Mouse (Mus musculus) cerebellum, adult (tissue): ENCODE results near the gene Hoxa5.
A peak's percentile ranks its signal among the peaks of the same experiment; 100 is the strongest.

Experiments used
- ATAC-seq: cut with Nextera tagmentation; 2 replicates; pipeline ENCODE4 v1.9.2; 2017; ENCODE audit warnings: mild to moderate bottlenecking, moderate library complexity, mixed read lengths; ENCODE audit not compliant: insufficient number of reproducible peaks, low FRiP score, low TSS enrichment

Hoxa5 gene

GRCm38 (mm10) chr6:52227470-52228222, 23.3 kb upstream of the Hoxa5 start:
- ATAC-seq = no peak

DNA sequence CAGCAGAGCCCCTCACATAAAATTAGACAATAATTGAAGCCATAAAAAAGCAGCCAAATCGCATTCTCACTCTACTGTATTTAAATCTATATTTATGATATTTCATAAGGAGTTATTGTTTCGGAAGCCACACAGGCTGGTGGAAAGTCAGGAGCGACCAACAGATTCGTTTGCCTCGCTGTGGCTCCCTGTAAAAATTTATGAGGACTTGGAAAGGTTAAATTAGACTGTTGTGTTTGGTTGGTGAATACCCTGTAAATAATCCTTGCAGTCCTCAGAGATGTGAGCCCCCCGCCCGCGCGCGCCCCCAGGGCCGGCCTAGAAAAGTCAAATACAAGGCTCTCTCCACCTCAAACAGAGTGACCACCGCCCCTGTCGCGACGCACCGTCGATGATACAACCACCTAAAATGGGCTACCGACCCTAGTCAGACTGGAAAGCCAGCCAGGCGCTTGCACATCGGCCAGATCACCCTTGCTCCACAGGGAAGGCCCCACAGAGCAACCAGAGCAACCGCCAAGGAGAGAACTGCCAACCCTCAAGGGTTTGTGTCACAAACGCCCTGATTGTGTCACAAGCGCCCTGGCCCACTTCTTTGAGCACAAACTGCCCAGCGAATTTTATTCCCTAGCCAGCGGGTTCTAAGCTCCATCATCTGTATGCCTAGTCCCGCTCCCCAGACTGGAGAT, 22.3 kb upstream of the Hoxa5 start:
- ATAC-seq = no peak

- ATAC-seq = no peak
Observed at GRCm38 (mm10) chr6:52225612-52226568, 21.5 kb upstream of the Hoxa5 start.

DNA sequence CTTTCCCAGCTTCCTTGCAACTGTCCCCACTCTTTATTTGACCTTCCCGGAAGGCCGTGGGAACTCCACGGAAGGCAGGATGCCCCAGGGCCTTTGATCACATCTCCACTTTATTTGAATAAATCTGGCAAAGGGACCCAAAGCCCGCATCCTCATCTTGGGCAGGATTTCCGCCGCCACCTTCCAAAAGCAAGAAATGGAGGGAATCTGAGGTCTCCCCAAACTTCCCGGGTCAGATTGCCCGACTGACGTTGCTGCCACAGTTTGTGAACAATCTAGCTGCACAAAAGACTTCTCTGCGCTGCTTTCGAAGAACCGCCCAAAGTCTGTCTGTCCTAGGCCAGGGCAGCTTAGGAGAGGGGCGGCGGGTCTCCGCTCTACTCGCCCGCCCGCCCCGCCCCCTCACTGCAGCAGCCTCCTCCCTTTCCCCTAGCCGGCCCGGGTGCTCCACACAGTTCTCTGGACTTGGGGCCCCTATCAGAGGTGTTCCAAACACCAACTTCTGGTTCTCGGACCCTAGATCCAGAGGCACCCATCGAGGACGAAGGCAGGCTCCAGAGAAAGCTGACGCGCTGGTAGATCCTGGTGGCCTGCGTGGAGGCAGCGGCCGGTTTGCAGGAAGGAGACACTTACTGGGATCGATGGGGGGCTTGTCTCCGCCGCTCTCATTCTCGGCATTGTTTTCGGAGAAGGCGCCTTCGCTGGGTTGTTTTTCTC, 20.7 kb upstream of the Hoxa5 start:
- ATAC-seq = no peak

GRCm38 (mm10) chr6:52223939-52224760, 19.8 kb upstream of the Hoxa5 start:
- no peak for ATAC-seq

DNA sequence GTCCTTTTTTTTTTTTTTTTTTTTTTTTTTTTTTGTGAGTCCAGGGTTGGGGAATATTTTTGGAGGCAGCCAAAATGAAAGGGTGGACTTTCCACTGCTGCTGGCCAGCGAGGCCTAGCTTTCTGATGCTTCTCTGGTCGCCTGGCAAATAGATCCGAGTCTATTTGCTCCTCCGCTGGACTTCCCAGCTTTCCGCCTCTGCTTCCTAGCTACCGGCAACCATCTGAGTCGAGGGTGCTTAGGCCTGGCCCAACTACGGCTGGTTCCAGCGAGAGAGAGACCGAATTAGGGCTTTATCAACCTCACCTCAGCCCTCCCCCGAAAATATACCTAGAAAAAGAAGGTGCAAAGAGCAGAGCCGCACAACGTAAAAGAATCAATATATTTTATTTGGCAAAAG, 18.3 kb upstream of the Hoxa5 start:
- no peak for ATAC-seq

DNA sequence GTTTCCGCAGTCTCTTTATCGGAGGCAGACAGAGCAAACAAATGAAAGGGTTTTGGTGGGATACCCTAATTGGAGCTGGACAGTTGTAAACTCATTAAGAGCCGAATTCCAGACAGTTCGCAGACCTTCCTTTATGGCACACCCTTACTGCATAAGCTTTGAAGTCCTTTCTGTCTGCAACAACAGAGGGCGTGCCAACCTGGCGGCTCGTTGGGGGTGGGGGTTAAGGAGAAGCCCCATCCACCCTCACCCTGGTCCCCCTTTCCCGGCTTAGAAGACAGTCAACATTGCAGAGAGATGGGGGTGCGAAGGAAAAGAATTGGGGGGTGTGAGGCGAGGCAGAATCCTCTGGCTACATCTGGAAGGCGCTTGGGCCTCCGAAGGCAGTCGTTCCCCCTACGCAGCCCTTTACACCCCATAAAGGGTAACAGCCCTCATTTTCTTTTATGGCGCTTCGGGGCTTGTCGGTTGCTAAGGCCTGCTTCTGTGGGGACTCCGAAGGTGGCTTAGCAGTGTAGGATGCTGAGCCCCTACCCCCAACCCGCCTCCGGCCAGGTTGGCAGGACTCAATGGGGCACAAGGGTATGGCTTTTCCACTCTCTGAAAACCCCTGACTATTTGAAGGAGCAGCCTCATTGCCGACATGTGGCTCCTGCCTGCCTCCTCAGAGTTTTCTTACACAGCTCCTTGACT, 17.8 kb upstream of the Hoxa5 start:
- no peak for ATAC-seq

- peak; percentile 68 for ATAC-seq
Observed at GRCm38 (mm10) chr6:52221337-52221992, 17.1 kb upstream of the Hoxa5 start, which contains the start of gene Hoxa7. TSS of gene Hoxa7 (minus strand) at chr6:52221854.

DNA sequence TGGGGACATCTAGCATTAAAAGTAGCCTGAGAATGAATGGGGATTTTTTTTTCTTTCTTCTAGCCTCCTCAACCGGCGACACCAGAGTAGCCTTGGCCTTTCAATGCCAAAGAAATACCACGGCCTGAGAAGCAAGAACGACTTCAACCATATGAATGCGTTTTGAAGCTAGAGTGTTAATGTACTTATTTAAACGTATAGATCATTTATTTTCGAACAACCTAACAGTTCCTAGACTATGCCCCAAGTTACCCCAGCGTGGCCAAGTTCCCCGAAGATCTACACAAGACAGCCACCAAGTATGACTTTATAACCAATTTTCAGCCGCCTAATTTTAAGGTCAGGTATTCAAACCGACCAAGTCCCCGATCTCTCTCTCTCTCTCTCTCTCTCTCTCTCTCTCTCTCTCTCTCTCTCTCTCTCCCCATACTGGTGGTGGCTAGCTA, 16.5 kb upstream of the Hoxa5 start:
- no peak for ATAC-seq

DNA sequence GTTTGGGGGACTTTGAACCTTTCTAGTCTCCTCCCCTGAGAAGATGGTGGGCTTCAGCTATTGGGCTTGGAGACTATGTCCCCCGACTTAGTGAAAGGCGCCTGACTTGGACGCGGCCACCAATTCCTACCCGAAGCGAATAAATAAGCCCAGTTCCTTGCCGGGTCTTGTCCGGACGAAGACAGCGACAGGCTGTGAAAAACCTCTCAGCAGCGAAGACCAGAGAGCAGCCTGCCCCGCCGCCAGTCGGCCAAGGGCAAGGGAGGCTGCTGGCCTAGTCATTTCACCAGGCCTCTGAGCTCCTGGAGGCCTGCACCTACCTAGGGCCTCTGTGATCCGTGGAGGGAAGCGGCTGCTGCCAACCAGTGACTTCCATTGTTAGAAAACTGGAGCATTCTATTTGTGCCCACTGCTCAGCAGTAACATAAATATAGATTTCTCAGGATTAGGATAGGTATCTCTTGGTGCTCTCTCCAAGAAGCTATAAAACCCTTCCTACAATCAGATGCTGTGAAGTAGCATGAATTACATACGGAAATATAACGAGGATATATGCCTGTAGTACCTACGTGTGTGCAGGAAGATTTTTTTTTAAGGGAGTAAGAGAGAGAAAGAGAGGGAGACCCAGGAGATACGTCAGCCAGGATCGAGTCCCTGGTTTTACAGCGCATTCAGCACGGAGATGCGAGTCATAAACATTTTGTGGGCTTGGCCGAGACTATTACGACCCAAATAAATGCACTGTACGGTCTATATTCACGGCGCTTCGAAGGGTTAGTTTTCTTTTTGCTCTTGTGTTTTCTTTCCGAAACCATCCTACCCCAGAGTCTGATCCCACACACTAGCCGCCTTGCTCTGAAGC, 15.8 kb upstream of the Hoxa5 start:
- no peak for ATAC-seq

GRCm38 (mm10) chr6:52219234-52219942, 15.0 kb upstream of the Hoxa5 start:
- ATAC-seq = no peak

GRCm38 (mm10) chr6:52218643-52219215, 14.3 kb upstream of the Hoxa5 start:
- no peak for ATAC-seq

- no peak for ATAC-seq
Observed at GRCm38 (mm10) chr6:52217895-52218642, 13.7 kb upstream of the Hoxa5 start.

- ATAC-seq = no peak
Observed at GRCm38 (mm10) chr6:52217459-52217768, 13.0 kb upstream of the Hoxa5 start.

GRCm38 (mm10) chr6:52216691-52217458, 12.5 kb upstream of the Hoxa5 start:
- no peak for ATAC-seq
